Mouse (Mus musculus): ENCODE results near the gene Fam129c. TPM values are rescaled to one million over a fixed set of nuclear protein-coding genes. Genes with fewer than 3 reads are reported as not detected.
A peak's percentile ranks its signal among the peaks of the same experiment; 100 is the strongest.

The Fam129c gene
- total RNA-seq, 2 experiments from 2014 or later: 6.1 to 11.6 TPM

DNA sequence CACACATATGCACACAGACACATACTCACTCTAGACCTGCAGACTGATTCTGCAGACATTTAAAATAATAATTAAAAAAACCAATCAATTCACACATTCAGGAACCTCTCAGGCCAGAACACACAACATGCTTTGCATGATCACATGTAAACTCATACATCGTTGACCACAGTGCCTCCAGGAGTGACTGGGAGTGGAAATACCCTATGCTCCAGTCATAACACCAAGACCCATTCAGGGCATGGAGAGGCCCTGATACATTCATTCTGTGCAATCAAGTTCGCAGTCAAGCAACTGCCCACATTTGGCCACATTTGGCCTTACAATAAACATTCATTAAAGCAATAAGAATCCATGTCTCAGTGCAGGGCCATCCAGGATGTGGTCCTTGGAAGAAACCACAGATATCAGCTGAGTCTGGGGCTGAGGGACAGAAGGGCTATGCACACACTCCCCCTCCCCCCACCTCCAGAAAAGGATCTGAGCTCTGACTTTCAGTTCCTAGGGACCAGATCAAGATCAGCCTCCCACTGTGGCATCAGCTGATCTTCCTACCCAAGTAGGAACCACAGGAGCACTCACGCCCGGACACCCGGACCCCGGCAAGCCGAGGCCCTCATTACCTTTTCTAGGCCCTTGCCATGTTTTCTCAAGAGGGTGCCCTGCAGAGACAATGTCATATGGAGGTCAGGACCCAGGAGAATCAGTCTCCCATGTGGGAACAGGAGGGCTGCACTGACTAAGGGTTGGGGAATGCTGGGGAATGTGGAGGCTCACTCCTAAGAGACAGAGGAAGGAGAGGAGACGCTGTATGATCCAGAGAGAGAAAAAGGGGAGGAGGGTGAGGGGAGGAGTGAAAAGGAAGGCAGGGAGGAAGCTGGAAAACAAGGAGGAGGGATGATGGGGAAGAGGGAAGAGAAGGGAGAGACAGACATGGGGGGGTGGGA lies 40.0 kb downstream of the Fam129c start:
- no peak for ATAC-seq (replicated peaks; ENCODE audit: poor library complexity, severe bottlenecking)

DNA sequence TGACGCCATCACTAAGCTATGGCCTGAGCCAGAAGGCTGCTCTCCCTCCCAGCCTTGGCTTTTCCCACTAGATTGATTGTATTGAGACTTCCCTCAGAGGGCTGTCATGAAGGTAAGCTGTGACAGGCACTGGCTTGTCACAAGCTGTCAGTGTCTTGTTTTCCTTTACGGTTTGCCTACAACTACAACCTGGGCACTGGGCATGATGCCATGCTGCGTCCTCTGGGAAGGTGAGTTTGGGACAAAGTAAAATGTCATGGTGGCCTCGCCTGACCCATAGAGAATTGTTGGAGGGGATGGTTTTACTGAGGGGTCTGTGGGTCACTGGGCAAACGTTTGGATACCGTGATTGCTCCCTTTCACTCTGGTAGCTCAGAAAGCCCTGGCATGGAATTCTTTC lies 40.9 kb downstream of the Fam129c start:
- no peak for ATAC-seq (replicated peaks; ENCODE audit: poor library complexity, severe bottlenecking)

DNA sequence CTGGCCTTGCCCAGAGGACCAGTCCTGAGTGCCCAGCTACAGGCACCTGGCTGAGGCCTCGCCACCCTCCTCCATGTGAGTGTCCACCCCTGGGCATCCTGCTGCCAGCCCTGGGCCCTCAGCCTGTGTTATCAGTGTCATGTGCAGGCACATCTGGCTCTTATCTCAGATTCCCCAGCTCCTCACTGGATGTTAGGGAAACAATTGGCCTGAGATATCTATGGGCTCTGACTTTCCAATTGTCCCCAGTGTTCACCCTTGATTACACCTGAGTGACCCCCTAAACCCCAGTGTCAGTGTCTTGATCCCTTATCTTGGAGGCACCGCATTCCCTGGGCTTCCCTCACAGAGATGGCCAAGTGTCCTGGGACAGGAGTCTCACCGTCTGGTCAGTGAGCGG lies 41.9 kb downstream of the Fam129c start:
- no peak for ATAC-seq (replicated peaks; ENCODE audit: poor library complexity, severe bottlenecking)

DNA sequence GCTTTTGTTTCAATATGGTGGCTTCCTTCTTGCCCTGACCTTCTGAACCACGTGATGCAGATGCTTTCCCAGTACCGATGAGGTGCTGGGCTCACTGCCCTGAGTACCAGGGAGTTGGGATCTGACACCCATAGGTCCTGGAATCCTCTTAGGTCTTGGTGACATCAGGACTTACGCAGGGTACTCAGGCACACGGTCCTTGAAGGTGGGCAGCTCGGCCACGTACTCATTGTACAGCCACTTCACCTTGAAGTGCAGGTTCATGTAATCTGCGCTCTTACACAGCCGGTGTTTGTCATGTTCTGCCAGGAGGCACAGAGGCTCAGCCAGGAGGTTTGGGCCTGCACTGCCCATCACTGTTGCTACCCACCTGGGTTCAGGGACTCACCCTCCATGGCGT lies 48.1 kb downstream of the Fam129c start:
- ATAC-seq (replicated peaks; ENCODE audit: poor library complexity, severe bottlenecking): no peak

DNA sequence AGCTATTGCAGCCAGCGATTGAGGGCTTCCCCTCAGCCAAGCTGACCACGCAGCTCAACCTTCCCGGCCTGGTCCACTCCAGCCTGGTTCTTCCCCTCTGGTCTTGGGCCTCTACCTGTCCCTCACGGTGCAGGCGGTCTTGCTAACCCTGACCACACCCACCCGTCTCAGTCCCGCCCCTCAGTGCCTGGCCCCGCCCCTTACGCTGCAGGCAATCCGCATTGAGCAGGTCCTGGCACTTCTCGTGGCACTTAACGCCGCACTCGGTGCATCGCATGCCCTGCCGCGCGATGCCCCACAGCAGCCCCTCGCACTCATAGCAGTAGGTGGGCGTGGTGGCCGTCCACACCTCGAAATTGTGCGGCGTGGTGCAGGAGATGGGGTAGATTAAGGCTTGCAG lies 57.2 kb downstream of the Fam129c start:
- peak; percentile 83 for ATAC-seq (replicated peaks; ENCODE audit: poor library complexity, severe bottlenecking)

Other genes starting within 250 kb of the Fam129c start
- gene Use1, start 230.8 kb upstream of the Fam129c start, total RNA-seq (2014; fragmentation: Nextera tagmentation): 108 and 154 TPM in 2 replicates
- gene Use1, start 230.8 kb upstream of the Fam129c start, total RNA-seq (2017): 140 and 156 TPM in 2 replicates
- 8.8 and 12.4 TPM in 2 replicates for gene Ocel1, start 226.3 kb upstream of the Fam129c start, total RNA-seq (2014; fragmentation: Nextera tagmentation)
- gene Ocel1, start 226.3 kb upstream of the Fam129c start, total RNA-seq (2017): 8.9 TPM in 2 replicates
- gene Nr2f6, start 215.7 kb upstream of the Fam129c start, total RNA-seq (2014; fragmentation: Nextera tagmentation): 1.3 and 7.5 TPM in 2 replicates
- gene Nr2f6, start 215.7 kb upstream of the Fam129c start, total RNA-seq (2017): 3.3 and 4.1 TPM in 2 replicates
- gene Ushbp1, start 201.8 kb upstream of the Fam129c start, total RNA-seq (2014; fragmentation: Nextera tagmentation): not detected in 2 replicates
- not detected in 2 replicates for gene Ushbp1, start 201.8 kb upstream of the Fam129c start, total RNA-seq (2017)
- gene Babam1, start 200.8 kb upstream of the Fam129c start, total RNA-seq (2014; fragmentation: Nextera tagmentation): 70.0 and 84.9 TPM in 2 replicates
- gene Babam1, start 200.8 kb upstream of the Fam129c start, total RNA-seq (2017): 98.5 and 101 TPM in 2 replicates
- gene Ankle1, start 191.6 kb upstream of the Fam129c start, total RNA-seq (2014; fragmentation: Nextera tagmentation): 11.1 and 11.7 TPM in 2 replicates
- 11.3 and 12.4 TPM in 2 replicates for gene Ankle1, start 191.6 kb upstream of the Fam129c start, total RNA-seq (2017)
- gene Abhd8, start 134.0 kb upstream of the Fam129c start, total RNA-seq (2014; fragmentation: Nextera tagmentation): 1.6 and 7.4 TPM in 2 replicates
- gene Abhd8, start 134.0 kb upstream of the Fam129c start, total RNA-seq (2017): 4.7 and 5.4 TPM in 2 replicates
- 56.5 and 77.6 TPM in 2 replicates for gene Mrpl34, start 132.7 kb upstream of the Fam129c start, total RNA-seq (2014; fragmentation: Nextera tagmentation)
- gene Mrpl34, start 132.7 kb upstream of the Fam129c start, total RNA-seq (2017): 62.2 and 79.8 TPM in 2 replicates
- 24.0 and 34.2 TPM in 2 replicates for gene Dda1, start 128.4 kb upstream of the Fam129c start, total RNA-seq (2014; fragmentation: Nextera tagmentation)
- 16.9 and 20.3 TPM in 2 replicates for gene Dda1, start 128.4 kb upstream of the Fam129c start, total RNA-seq (2017)
- 0.43 and 2.5 TPM in 2 replicates for gene Ano8, start 111.7 kb upstream of the Fam129c start, total RNA-seq (2014; fragmentation: Nextera tagmentation)
- 1.9 and 4.5 TPM in 2 replicates for gene Ano8, start 111.7 kb upstream of the Fam129c start, total RNA-seq (2017)
- gene Gtpbp3, start 109.5 kb upstream of the Fam129c start, total RNA-seq (2014; fragmentation: Nextera tagmentation): 3.5 and 12.4 TPM in 2 replicates
- 13.5 and 21.5 TPM in 2 replicates for gene Gtpbp3, start 109.5 kb upstream of the Fam129c start, total RNA-seq (2017)
- not detected in 2 replicates for gene Plvap, start 85.9 kb upstream of the Fam129c start, total RNA-seq (2014; fragmentation: Nextera tagmentation)
- 0.10 and 0.43 TPM in 2 replicates for gene Plvap, start 85.9 kb upstream of the Fam129c start, total RNA-seq (2017)
- not detected in 2 replicates for gene Ccdc194, start 71.9 kb upstream of the Fam129c start, total RNA-seq (2014; fragmentation: Nextera tagmentation)
- gene Ccdc194, start 71.9 kb upstream of the Fam129c start, total RNA-seq (2017): not detected in 2 replicates
- gene Bst2, start 60.2 kb upstream of the Fam129c start, total RNA-seq (2014; fragmentation: Nextera tagmentation): 47.0 and 55.7 TPM in 2 replicates
- 49.1 and 58.3 TPM in 2 replicates for gene Bst2, start 60.2 kb upstream of the Fam129c start, total RNA-seq (2017)
- gene Mvb12a, start 54.7 kb upstream of the Fam129c start, total RNA-seq (2014; fragmentation: Nextera tagmentation): 50.2 and 64.1 TPM in 2 replicates
- gene Mvb12a, start 54.7 kb upstream of the Fam129c start, total RNA-seq (2017): 55.0 and 56.6 TPM in 2 replicates
- not detected in 2 replicates for gene Tmem221, start 38.8 kb upstream of the Fam129c start, total RNA-seq (2014; fragmentation: Nextera tagmentation)
- not detected in 2 replicates for gene Tmem221, start 38.8 kb upstream of the Fam129c start, total RNA-seq (2017)
- gene Nxnl1, start 31.0 kb upstream of the Fam129c start, total RNA-seq (2014; fragmentation: Nextera tagmentation): not detected in 2 replicates
- gene Nxnl1, start 31.0 kb upstream of the Fam129c start, total RNA-seq (2017): 0.36 TPM in 1 of 2 replicates, not detected in the other
- 7.8 and 10.2 TPM in 2 replicates for gene Slc27a1, start 28.8 kb upstream of the Fam129c start, total RNA-seq (2014; fragmentation: Nextera tagmentation)
- gene Slc27a1, start 28.8 kb upstream of the Fam129c start, total RNA-seq (2017): 3.3 and 6.2 TPM in 2 replicates
- 143 and 180 TPM in 2 replicates for gene Pgls, start 5.5 kb upstream of the Fam129c start, total RNA-seq (2014; fragmentation: Nextera tagmentation)
- gene Pgls, start 5.5 kb upstream of the Fam129c start, total RNA-seq (2017): 155 and 185 TPM in 2 replicates
- 93.8 and 107 TPM in 2 replicates for gene Colgalt1, start 13.3 kb downstream of the Fam129c start, total RNA-seq (2014; fragmentation: Nextera tagmentation)
- gene Colgalt1, start 13.3 kb downstream of the Fam129c start, total RNA-seq (2017): 77.1 and 84.4 TPM in 2 replicates
- 0.60 TPM in 1 of 2 replicates, not detected in the other for gene Unc13a, start 74.1 kb downstream of the Fam129c start, total RNA-seq (2014; fragmentation: Nextera tagmentation)
- 0.04 and 1.8 TPM in 2 replicates for gene Unc13a, start 74.1 kb downstream of the Fam129c start, total RNA-seq (2017)
- 10.9 and 17.5 TPM in 2 replicates for gene Jak3, start 78.6 kb downstream of the Fam129c start, total RNA-seq (2014; fragmentation: Nextera tagmentation)
- gene Jak3, start 78.6 kb downstream of the Fam129c start, total RNA-seq (2017): 7.2 and 8.1 TPM in 2 replicates
- gene Insl3, start 91.6 kb downstream of the Fam129c start, total RNA-seq (2014; fragmentation: Nextera tagmentation): 14.1 and 16.3 TPM in 2 replicates
- 1.2 and 4.4 TPM in 2 replicates for gene Insl3, start 91.6 kb downstream of the Fam129c start, total RNA-seq (2017)
- 1.4 TPM in 1 of 2 replicates, not detected in the other for gene B3gnt3, start 104.1 kb downstream of the Fam129c start, total RNA-seq (2014; fragmentation: Nextera tagmentation)
- gene B3gnt3, start 104.1 kb downstream of the Fam129c start, total RNA-seq (2017): 0.39 TPM in 1 of 2 replicates, not detected in the other
- 62.4 and 98.0 TPM in 2 replicates for gene Fcho1, start 128.1 kb downstream of the Fam129c start, total RNA-seq (2014; fragmentation: Nextera tagmentation)
- gene Fcho1, start 128.1 kb downstream of the Fam129c start, total RNA-seq (2017): 39.8 and 76.7 TPM in 2 replicates

All from granulocyte monocyte progenitor cell, adult 5-6 weeks (primary cell).